Mouse (Mus musculus) small intestine, adult 2 months (tissue): ENCODE measurements around the gene Rhox7a.

Experiments used
- CTCF ChIP-seq: fragments of 200-500 bp; IDR thresholded peaks from 2 replicates; pipeline ENCODE4 v1.5.1; 2012; ENCODE audit warnings: low read depth, mild to moderate bottlenecking, control low read depth, inconsistent platforms, low read length, moderate library complexity, mixed read lengths; ENCODE audit not compliant: insufficient replicate concordance, insufficient read length; ENCODE audit errors: extremely low read depth
- POLR2A ChIP-seq: fragments of 200-500 bp; IDR thresholded peaks from 2 replicates; pipeline ENCODE4 v1.6.1; 2012; ENCODE audit warnings: low read depth, mild to moderate bottlenecking, control low read depth, inconsistent platforms, low read length, moderate library complexity

DNA sequence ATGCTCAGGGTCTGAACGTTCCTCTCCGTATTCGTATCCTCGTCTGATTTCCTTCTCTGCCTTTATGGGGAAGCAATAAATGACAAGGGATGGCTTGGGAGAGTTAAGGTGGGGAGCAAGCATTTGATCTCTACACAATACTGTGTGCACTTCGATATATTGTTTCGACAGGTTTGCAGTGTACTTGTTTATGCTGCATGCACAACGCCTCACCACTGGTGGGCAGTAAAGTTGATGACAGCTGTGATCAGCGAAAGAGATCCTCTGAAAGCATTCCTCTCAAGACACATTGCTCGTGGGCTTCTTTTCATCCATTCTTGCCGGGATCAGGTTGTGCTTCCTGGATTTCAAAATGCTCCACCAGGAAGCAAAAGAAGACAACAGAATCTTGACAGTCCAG lies 15.8 kb upstream of the Rhox7a start:
- TF ChIP-seq CTCF (no peak), POLR2A (no peak)
